Mouse (Mus musculus) cerebellum, adult 2 months (tissue): ENCODE data around the gene A930017K11Rik.

Source experiments
- CTCF ChIP-seq: fragments of 200-500 bp; IDR thresholded peaks from 2 replicates; pipeline ENCODE4 v1.5.1; 2011; ENCODE audit warnings: low read depth, mild to moderate bottlenecking, control low read depth, low read length, moderate library complexity, borderline replicate concordance; ENCODE audit not compliant: insufficient read depth
- POLR2A ChIP-seq: fragments of 200-500 bp; IDR thresholded peaks from 2 replicates; pipeline ENCODE4 v1.6.1; 2011; ENCODE audit warnings: low read length, control low read depth, borderline replicate concordance; ENCODE audit not compliant: insufficient read depth

DNA sequence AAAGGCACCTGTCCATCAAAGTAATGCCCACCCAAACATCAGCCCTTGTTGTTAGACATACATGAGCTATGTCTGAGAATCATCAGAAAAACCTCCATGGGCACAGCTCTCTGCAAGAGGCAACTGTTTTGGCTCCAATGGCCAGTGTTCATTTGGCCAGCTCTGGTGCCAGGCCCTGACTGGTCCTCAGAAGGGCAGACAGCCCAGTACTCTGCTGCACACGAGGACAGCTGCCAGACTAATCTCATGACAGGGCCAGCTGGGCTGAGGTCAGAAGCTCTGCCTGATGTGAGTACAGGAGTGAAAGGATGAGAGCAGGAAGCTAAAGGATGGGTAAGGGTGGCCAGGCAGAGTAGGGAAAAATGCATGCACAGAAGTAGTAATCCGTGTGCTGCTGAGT is 27.0 kb downstream of the A930017K11Rik start:
- TF ChIP-seq POLR2A, result no peak
- TF ChIP-seq CTCF, result no peak
